Mouse (Mus musculus) thymus, adult 2 months (tissue): ENCODE measurements around the gene Ndufa4l2.

ENCODE experiments used
- CTCF ChIP-seq: fragments of 200-500 bp; IDR thresholded peaks from 2 replicates; pipeline ENCODE4 v1.5.1; 2012; ENCODE audit warnings: mild to moderate bottlenecking, control low read depth, low read length, moderate library complexity, borderline replicate concordance; ENCODE audit not compliant: control insufficient read depth, poor library complexity, insufficient read depth; ENCODE audit errors: extremely low read depth
- POLR2A ChIP-seq: fragments of 200-500 bp; IDR thresholded peaks from 2 replicates; pipeline ENCODE4 v1.6.1; 2012; ENCODE audit warnings: mild to moderate bottlenecking, low read length, control low read depth, moderate library complexity; ENCODE audit not compliant: control insufficient read depth, poor library complexity, insufficient read depth; ENCODE audit errors: extremely low read depth

- no peak for TF ChIP-seq CTCF
- TF ChIP-seq POLR2A, result no peak
Observed at GRCm38 (mm10) chr10:127526048-127526447, 11.3 kb downstream of the Ndufa4l2 start.
